Mouse (Mus musculus) forebrain, embryonic 10.5 days (tissue): ENCODE measurements at regions not wholly inside any gene's neighbourhood (a gene's known extent, or its start where the extent isn't known, plus 50 kb on each side); places are given as distances from the start of the nearest gene placed in this dataset.

Experiments
- DNase-seq: peaks from one replicate; pipeline ENCODE4 v3.0.0-alpha.2; 2017; ENCODE audit warnings: low spot score; ENCODE audit errors: extremely low spot score
- H3K27ac ChIP-seq: fragments of 300-500 bp; sonication (generic); 2 replicates; pipeline ENCODE4 v1.5.1; 2016; ENCODE audit warnings: mild to moderate bottlenecking
- H3K27me3 ChIP-seq: fragments of 300-500 bp; sonication (generic); 2 replicates; pipeline ENCODE4 v1.6.1; 2016; ENCODE audit warnings: mild to moderate bottlenecking; ENCODE audit not compliant: poor library complexity, severe bottlenecking
- H3K36me3 ChIP-seq: fragments of 300-500 bp; sonication (generic); replicated peaks from 2 replicates; pipeline ENCODE4 v1.6.1; 2016; ENCODE audit warnings: mild to moderate bottlenecking, moderate library complexity
- H3K4me1 ChIP-seq: fragments of 300-500 bp; sonication (generic); 2 replicates; pipeline ENCODE4 v1.6.1; 2016
- H3K4me3 ChIP-seq: fragments of 300-500 bp; sonication (generic); 2 replicates; pipeline ENCODE4 v1.5.1; 2016; ENCODE audit warnings: mild to moderate bottlenecking, moderate library complexity
- H3K9me3 ChIP-seq: fragments of 300-500 bp; sonication (generic); 2 replicates; pipeline ENCODE4 v1.6.1; 2016; ENCODE audit warnings: mild to moderate bottlenecking, moderate library complexity
- WGBS: fragments of 180-500 bp; shearing (Covaris S2); methylation state at CpG from one replicate; pipeline ENCODE4 v1.1.7; 2016; 5-methylcytosine and 5-hydroxymethylcytosine counted together

DNA sequence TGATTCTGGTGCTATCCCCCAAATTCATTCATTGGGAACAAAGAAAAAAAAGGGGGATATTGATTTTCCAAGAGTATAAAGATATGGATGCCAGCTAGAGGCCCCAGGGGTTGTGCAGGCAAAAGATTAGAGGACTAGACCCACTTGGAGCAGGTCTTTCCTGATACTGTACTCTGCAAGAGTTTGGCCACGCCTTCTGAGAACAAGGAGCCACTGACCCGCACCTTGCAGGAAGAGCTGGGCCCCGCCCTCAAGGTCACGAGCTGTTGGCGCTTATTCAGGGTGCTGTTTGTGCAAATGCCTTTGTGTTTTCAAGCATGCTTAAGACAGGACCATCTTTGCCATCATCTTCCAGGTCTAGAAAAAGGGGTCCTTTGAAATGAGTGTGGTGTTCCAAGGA lies 54.5 kb upstream of the Slc7a1 start:
- H3K4me1 ChIP-seq = 0 out of 2 replicates have a peak, but pooled peaks cover 5% of the 10 kb centered on the region
- H3K36me3 ChIP-seq = no peaks in the 10 kb centered on the region
- WGBS = 80% methylated on average over 5 of the region's 5 CpGs
- DNase-seq = no peak
- no peak overlapping the region for H3K4me3 ChIP-seq
- no peaks in the 10 kb centered on the region for H3K9me3 ChIP-seq
- H3K27ac ChIP-seq = peak overlapping the region; percentile 48; the same call in 1 of the 2 replicates
- no peaks in the 10 kb centered on the region for H3K27me3 ChIP-seq

DNA sequence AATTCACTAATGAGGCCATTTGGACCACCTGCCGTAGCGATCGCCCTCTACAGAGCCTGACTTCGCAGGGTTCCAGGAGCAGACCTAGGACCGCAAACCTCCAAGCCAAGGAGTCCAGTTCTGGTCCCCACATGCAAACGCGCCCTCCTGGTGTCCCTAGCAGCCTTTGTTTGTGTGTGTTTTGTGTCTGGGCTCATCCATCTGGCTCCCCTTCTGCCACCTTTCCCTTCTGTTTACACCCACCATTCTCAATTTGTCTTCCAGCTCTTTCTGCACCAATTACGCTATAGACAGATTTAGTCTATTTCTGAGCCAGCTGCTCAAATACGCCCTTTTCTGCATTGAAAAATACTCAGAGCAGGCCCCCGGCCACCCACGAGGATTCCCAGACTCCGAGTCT lies 54.1 kb upstream of the Slc7a1 start:
- Histone ChIP-seq H3K27ac (0 out of 2 replicates have a peak overlapping the region, but pooled peaks have one; percentile 48), H3K36me3 (no peaks in the 10 kb centered on the region), H3K9me3 (no peaks in the 10 kb centered on the region), H3K4me3 (no peak overlapping the region), H3K27me3 (no peaks in the 10 kb centered on the region), H3K4me1 (0 out of 2 replicates have a peak, but pooled peaks cover 5% of the 10 kb centered on the region)
- WGBS = 91% methylated on average over 12 of the region's 12 CpGs
- DNase-seq = no peak

DNA sequence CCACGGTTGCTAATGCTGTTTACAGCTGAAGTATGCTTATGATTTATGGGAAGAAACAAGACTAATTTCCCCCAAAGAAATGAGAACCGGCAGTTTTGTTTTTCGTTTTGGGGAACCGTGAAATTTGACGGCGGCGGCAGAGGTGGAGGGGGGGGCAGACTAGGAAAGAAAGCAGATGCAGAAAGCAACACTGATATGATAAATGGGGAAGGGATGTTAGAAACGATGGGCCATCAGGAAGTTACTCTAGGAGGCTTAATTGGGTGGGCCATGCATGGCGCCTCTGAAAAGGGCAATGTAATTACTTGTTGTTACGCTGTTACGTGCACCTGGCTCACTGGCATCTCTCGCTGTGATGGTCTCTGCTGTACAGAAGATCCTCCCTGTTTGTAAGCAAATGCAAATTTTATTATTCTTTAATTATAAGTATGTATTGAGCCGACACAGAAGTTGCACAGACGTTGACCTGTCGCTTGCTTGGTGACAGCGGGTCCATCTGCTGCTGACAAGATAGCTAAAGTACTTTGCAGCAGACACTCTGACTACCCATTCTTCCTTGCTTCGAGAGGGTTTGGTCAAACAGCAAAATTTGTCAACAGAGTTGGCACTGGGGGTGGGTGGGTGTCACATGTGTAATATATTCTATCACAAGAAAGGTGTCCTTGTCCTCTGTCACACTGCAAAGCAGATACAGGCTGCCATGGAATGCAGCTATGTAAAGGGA lies 53.4 kb upstream of the Slc7a1 start:
- no peak overlapping the region for H3K27ac ChIP-seq
- H3K36me3 ChIP-seq = no peaks in the 10 kb centered on the region
- no peak for DNase-seq
- 90% methylated on average over 17 of the region's 17 CpGs for WGBS
- H3K27me3 ChIP-seq = no peaks in the 10 kb centered on the region
- H3K4me3 ChIP-seq = no peak overlapping the region
- H3K4me1 ChIP-seq = 0 out of 2 replicates have a peak, but pooled peaks cover 5% of the 10 kb centered on the region
- H3K9me3 ChIP-seq = no peaks in the 10 kb centered on the region

DNA sequence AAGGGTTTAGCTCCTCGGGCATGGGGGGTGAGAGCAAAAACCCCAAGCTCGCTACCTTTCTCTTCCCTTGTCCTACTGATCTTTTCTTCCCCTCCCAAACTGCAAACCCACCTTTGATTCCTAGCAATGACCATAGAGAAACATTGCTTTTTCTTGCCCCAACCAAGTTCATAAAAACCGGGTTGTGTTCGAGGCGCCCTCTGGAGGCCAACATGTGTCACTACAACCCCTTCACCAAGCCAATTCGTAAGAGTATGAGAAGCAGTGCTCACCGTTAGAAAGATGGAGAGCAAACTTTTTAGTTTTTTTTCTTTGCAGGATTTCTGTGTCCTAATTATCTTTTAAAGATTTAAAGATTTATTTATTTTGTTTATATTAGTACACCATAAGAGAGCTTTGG lies 52.1 kb upstream of the Slc7a1 start:
- no peak overlapping the region for H3K4me3 ChIP-seq
- H3K27me3 ChIP-seq = no peaks in the 10 kb centered on the region
- 0 out of 2 replicates have a peak, but pooled peaks cover 5% of the 10 kb centered on the region for H3K4me1 ChIP-seq
- H3K36me3 ChIP-seq = no peaks in the 10 kb centered on the region
- H3K27ac ChIP-seq = no peak overlapping the region
- peak; percentile 35 for DNase-seq
- no peaks in the 10 kb centered on the region for H3K9me3 ChIP-seq
- WGBS = 46% methylated on average over 7 of the region's 7 CpGs

DNA sequence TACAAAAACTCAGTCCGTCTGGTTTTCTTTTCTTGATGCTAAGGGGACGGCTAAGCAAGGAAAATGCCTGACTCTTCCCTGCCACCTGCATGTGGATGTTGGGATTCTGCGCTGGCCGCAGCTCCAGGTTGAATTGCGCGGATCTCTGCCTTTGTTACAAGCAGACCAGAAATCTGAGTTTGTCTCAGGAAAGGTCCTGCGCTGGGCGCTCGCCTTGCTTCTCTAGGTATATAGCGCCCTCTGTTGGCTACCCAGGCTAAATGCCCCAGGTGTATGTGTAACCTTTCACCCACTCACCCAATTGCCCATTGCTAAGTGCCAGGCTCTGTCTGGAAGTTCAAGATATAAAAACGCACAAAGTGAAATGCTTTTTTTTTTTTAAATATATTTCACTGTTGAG lies 51.2 kb upstream of the Slc7a1 start:
- H3K27ac ChIP-seq = no peak overlapping the region
- H3K27me3 ChIP-seq = no peaks in the 10 kb centered on the region
- H3K36me3 ChIP-seq = no peaks in the 10 kb centered on the region
- peak; percentile 40 for DNase-seq
- no peak overlapping the region for H3K4me3 ChIP-seq
- 42% methylated on average over 11 of the region's 11 CpGs for WGBS
- H3K9me3 ChIP-seq = no peaks in the 10 kb centered on the region
- H3K4me1 ChIP-seq = 0 out of 2 replicates have a peak, but pooled peaks cover 5% of the 10 kb centered on the region
